Mouse (Mus musculus): Measurements from ENCODE around the gene Fam71a.

- TF ChIP-seq CTCF (IDR thresholded peaks at IDR 0.05), result no peak
- TF ChIP-seq EP300 (IDR thresholded peaks at IDR 0.05), result no peak
Measured at GRCm38 (mm10) chr1:191205791-191206190, 41.2 kb upstream of the Fam71a start.
